Mouse (Mus musculus): ENCODE results near the gene Dapp1.
"Not testable (repeated sequence)": the region's sequence is repeated elsewhere in the genome, so short reads cannot be mapped to it uniquely, and the experiment has no call there.

The Dapp1 gene

DNA sequence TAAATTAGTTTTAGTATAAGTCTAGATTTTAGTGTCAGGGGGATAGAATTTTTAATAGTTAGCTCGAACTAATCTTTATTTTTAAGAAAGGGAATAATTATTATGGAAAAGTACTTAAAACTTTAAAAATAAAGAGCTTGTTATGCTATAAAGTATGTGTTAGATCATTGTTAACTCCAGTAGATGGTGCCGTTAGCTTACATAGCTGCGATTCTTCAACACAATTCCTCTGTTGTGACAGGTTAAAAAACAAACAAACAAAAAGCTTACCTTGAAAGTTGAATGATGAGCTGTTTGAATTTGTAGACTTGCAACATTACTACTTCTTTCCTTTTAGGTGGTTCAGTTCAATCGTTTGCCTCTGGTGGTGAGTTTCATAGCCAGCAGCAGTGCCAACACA is 54.3 kb downstream of the Dapp1 start:
- in situ Hi-C loops (cut with MboI, MseI), result loop anchor here (10.0 kb wide), 1 partner anchor 1108 kb away; no protein-coding TSS in a partner anchor

DNA sequence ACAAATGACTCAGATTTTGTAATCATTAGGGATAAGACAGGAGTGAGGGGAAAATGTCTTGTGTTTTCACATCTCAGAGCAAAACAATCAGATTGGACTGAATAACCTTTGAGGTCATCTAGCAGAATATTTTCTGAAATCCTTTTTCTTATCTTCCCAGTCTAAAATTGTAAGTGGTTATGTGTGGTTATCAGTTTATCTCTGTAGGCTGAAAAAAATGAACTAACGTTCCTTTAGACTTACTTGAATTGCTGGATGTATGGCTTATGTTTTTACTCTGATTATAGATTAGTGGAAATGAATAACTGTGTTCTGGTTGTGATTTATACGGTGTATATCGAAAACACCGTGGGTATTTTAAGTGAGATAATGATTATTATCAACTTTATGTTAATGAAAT is 60.8 kb downstream of the Dapp1 start:
- in situ Hi-C loops (cut with MboI, MseI), result loop anchor here (10.0 kb wide), 1 partner anchor 1114 kb away; no protein-coding TSS in a partner anchor

DNA sequence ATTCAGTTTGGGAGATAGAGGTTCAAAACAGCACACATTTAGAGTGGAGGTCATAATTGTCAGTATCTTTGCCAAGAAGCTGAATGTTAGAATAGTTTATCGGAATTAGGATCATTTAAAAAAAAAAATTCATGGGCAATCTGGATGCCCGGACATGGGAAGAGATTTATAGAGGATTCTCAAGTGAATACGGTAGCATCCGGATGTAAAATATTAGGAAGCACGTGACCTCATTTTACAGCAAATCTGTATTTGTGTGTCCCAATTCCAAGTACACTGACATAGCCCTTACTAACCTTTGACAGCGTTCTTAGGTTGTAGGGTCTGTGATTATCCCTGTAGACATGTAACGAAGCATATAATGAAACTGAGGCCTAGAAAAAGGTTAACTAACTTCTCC is 61.9 kb downstream of the Dapp1 start:
- in situ Hi-C loops (cut with MboI, MseI), result loop anchor here (5.0 kb wide), 2 partner anchors 33 to 233 kb away; no protein-coding TSS in a partner anchor

DNA sequence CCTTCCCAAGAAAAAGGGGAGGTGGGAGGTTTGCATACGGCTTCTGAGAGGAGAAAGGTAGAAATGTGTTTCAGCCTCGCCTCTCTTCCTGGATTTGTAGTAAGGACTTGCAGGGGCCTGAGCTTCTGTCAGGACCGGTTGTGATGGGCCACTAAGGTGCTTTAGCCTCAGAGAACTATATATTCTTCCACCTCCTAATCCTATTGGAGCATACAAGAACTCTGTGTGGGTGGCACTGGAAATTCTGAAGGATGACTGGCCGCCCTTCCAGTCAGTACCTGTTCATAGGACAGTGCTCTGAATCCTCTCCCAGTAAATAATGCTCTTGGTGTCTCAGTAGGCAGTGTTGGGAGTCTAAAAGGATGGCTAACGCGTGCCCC is 62.4 kb downstream of the Dapp1 start:
- in situ Hi-C loops (cut with MboI, MseI), result loop anchor here (5.0 kb wide), 2 partner anchors 33 to 233 kb away; no protein-coding TSS in a partner anchor

DNA sequence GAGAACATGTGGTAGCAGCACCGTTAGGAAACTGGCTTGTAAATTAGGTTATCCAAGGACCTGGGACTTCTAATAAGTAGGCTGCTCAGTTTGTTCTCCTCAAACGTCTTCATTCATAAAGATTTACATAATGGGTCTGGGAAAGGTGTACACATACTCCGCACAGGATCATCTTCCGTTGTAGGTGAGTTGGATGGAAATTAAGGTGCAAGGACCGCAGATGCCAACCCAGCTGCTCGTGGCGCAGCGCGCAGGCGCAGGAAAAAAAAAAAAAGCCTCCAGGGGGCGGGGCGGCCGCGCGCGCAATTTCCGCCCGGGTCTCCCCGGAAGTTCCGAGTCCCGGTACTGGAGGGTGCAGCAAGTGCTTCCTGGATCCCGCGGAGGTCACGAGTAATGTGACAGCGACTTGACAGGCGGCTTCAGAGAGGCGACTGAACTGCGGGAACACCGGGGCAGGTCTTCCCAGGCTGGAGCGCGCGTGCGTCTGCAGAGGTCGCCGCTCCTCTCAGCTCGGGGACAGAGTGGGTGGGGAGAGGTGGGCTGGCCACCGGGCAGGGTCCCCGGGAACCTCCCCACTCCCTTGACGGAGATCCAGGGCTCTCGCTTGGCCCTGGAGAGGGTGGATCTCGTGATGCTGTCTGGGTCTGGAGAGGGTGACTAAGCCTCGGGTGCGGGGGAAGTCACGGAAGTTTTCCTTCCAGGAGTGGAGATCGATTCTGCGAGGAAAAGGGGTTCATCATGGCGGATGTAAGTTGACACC is 63.0 kb downstream of the Dapp1 start, which contains the start of gene Lamtor3:
TSS of gene Lamtor3 (plus strand) at position 335 of the 760 bp plus-strand sequence.
- in situ Hi-C loops (cut with MboI, MseI), result loop anchor here (5.0 kb wide), 2 partner anchors 34 to 234 kb away; no protein-coding TSS in a partner anchor

DNA sequence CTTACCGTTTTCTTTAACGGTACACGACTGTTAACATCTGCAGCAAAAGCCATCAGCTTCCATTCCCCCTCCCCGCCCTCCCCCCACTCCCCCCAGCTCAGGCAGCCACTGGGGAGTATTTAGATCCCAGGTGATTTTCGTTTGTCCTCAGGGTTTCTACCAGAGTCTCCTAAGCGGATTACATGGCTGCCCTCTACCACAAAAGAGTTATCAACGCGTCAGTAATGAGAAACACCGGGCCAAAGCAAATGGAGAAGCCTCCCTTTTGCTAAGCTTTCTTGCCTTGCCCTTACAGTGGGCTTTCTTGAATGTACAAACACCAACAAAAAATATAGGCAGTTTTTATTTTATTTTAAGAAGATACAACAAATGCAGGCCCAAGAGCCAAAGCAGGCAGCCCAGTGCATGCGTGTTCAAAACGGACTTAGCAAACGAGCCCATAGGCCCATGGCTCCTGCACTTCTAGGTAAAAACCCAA is 63.6 kb downstream of the Dapp1 start:
- in situ Hi-C loops (cut with MboI, MseI), result loop anchor here (5.0 kb wide), 2 partner anchors 35 to 235 kb away; no protein-coding TSS in a partner anchor

DNA sequence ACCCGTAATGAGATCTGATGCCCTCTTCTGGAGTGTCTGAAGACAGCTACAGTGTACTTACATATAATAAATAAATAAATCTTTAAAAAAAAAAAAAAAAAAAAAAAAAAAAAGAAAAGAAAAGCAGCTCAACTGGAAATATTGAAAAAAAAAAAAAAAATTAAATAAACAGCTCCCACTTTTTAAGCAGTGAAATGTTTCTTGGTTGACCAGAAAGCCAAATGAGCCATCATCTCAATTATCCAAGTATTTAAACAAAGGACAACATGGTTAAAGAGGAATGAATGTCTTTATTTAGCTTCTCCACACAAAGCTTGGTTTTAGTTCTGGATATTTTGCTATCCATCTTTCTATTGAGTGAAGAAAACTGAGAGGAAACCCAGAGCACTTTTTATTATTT is 66.8 kb downstream of the Dapp1 start:
- in situ Hi-C loops (cut with MboI, MseI), result not testable (repeated sequence)

DNA sequence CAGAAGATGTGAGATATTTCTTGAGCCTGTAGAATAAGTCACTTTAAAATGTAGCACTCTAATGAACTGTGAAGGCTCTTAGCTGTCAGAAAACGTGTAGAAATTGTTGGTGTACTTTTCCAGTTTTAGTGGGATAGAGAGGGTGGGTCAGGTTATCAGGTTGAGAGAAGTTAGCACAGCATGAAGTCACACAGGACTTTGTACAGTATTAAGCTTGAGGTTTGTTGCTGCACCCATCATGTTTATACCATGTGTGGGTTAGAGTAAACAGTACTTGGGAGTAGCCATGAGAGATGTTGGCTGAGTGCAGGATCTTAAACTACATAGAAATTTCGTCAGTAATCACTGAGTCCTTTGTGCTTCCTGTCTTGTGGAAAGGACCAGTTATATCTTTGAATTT is 68.3 kb downstream of the Dapp1 start:
- in situ Hi-C loops (cut with MboI, MseI), result no loop called here

DNA sequence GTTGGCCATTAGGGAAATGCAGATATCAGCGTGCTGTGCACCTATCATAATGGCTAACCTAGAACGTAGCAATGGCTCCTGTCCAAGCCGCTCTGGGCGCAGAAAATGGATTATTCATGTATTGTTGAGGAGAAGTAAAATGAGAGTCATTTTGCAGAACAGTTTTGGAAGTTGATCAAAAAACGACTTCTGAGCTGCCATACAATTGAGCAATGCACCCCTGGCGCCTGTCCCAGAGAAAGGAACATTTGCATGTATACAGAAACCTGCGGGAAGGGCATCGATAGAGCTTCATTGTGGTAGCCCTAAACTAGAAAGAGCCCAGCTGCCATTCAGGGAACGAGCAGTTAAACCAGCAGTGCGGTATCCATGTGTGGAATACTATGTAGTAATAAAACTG is 81.2 kb downstream of the Dapp1 start:
- in situ Hi-C loops (cut with MboI, MseI), result loop anchor here (10.0 kb wide), 1 partner anchor 275 kb away; the partner anchor contains the start of gene Ddit4l

DNA sequence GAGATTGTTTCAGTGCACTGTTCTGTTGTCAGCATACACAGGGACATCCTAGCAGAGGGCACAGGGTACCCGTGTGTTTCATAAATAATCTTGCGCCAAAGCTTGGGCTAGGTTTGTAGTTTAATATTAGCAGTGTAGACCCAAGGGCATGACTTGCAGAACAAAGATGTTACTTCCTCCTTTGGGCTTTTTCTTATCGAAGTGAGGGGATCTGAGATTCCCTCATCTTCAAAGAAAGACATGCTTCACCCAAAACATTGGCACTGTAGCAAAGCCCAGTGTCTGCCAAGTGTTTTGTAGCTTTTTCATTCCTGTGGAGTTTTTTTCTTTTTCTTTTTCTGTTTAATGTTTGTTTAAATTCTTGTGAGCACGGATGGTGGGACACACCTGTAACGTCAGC is 83.7 kb downstream of the Dapp1 start:
- in situ Hi-C loops (cut with MboI, MseI), result no loop called here

DNA sequence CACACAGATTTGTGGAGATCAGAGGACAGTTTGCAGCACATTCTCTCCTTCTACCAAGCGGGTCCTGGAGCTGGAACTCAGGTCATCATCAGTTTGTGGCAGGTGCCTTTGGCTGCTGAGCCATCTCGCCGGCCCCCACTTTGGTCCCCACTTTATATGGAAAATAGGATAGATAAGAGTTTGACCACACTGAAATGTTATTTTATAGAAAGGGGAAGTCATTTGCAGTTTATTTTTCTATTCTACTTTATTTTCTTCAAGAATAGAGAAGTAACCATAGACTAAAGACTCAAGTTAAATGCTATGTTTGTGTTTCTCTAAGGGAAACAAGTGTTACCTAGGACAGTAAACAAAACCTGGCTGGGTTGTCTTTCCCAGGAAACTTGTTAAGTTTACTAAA is 84.5 kb downstream of the Dapp1 start:
- in situ Hi-C loops (cut with MboI, MseI), result no loop called here

DNA sequence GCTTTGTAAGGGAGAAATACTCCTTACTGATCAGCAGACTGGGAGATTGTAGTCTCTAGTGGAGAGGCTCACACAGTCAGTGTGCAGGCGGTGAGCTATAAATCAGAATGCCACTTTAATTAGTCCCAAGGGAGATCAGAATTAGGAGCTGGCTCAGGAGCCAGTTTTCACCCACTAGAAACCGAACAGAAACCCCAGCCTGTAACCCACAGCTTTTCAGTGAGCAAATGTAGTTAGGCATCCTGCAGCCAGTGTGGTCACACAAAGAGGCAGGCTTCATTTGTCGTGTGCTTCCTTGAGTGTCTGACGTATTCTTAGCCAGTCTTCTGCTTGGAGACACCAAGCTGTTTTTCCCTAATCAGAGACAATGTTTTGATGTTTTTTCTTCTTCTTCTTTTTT is 85.0 kb downstream of the Dapp1 start:
- in situ Hi-C loops (cut with MboI, MseI), result no loop called here

DNA sequence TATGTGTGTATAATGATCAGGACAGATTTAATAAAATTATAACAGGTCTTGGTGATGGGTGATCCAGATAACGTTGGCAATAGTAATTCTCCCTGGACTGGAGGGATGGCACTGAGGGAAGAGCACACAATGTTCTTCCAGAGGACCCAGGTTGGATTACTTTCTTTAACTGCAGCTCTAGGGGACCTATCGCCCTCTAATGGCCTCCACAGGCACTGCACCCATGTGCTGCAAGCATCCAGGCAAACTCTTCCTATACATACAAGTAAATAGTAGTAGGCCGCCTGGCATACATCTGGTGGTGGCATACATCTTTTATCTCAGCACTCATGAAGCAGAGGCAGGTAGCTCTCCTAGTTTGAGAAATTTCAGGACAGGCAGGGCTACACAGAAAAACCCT is 86.1 kb downstream of the Dapp1 start:
- in situ Hi-C loops (cut with MboI, MseI), result no loop called here

DNA sequence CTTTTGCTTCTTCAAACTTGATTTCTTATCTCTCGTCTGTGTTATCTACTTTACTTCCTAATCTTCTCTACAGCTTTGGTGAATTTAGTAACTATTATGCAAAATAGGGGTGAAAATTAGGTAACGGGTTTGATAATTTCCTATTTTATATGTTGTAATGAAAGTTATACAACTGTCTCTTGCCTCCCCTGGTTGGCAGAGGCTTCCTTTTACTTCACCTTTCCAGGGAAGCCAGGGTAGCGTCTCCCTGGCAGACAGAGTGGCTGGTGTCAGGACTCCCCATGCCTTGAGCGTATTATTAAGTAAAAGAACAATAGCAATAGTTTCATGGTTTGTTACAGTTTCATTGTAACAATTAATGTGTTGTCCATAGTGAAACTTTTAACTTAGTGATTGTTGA is 87.6 kb downstream of the Dapp1 start:
- in situ Hi-C loops (cut with MboI, MseI), result no loop called here

DNA sequence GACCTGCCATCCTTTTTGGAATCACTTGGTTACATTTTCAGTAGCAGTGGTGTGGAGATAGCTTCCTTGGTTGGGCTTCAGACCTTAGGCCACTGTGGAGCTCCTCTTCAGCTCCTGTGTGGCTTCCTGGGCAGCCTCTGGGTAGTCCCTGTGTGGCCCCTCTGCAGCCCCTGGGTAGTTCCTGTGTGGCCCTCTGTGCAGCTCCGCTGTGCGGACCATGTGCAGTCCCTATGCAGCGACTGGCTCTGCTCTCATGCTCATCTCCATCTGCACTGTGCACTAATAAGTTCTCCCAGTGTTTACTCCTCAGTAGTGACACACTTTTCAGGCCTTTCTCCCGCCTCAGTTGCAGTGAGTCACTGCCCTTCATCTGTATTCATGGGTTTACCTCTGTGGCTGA is 89.2 kb downstream of the Dapp1 start:
- in situ Hi-C loops (cut with MboI, MseI), result no loop called here

DNA sequence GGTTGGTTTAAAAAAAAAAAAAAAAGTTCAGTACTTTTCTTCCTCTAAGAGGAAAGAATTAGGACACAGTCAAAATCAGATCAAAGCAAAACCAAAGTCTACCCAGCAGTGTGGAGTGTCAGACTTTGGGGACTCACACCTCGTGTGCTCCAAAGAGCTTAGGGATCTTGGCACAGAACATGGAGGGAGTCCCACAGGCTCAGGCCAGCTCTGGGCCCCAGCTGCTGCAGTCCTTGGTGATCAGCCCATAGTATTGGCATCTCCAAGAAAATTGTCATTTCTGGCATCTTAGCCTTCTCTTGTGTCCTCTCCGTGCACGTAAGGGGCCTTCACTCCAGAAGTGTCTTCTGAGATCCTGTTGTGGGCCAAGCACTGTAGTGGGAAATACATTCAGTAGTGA is 90.3 kb downstream of the Dapp1 start:
- in situ Hi-C loops (cut with MboI, MseI), result no loop called here

DNA sequence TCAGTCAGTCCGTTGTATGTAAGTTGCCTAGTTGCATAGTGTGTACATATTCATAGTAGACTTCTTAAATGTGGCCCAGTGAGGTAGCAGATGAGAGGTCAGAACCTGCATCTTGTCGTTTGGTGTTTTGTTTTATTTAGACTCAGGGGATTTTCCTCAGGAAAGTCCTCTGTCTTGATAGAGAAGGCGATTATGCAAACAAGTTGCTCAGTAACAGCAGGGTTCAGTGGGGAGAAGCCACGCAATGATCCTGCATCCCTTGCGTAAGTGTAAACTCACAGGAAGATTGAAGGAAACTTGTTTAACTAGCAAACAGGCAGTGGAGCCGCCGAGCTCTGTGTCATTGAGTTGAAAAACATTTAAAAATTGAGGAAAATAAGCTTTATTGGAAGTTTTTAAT is 93.4 kb downstream of the Dapp1 start:
- in situ Hi-C loops (cut with MboI, MseI), result loop anchor here (10.0 kb wide), 1 partner anchor 103 kb away; no protein-coding TSS in a partner anchor

DNA sequence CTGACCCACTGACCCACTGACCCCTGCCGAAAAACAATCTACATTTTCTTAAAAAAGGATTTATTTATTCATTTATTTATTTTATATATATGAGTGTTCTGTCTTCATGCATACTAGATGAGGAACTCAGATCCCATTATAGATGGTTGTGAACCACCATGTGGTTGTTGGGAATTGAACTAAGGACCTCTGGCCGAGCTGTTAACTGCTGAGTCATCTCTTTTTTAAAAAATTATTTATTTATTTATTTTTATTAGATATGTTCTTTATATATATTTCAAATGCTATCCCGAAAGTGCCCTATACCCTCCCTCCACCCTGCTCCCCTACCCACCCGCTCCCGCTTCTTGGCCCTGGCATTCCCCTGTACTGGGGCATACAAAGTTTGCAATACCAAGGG is 100.3 kb downstream of the Dapp1 start:
- in situ Hi-C loops (cut with MboI, MseI), result loop anchor here (10.0 kb wide), 1 partner anchor 96 kb away; no protein-coding TSS in a partner anchor

Measured in T-helper 1 cell (primary cell).